Mouse (Mus musculus): ENCODE results near the gene Tef. TPM values are rescaled to one million over a fixed set of nuclear protein-coding genes. Genes with fewer than 3 reads are reported as not detected.

Gene Tef
- polyA plus RNA-seq, 1 experiment: 121 TPM

- H3K4me3 ChIP-seq (ENCODE audit: insufficient read depth, low read depth, low read length): peak overlapping the region; percentile 87
- peak overlapping the region; percentile 97 for H3K27ac ChIP-seq (ENCODE audit: insufficient read depth, low read depth, low read length)
- DNase-seq: peak; percentile 95
- TF ChIP-seq POLR2A (IDR thresholded peaks at IDR 0.05; ENCODE audit: low read depth, low read length) (peak; percentile 55), CTCF (conservative IDR thresholded peaks at IDR 0.05; ENCODE audit: insufficient read depth, insufficient read length, low read depth, low read length) (no peak)
- peaks cover 11% of the 10 kb centered on the region; the same call in 1 of the 2 replicates for H3K4me1 ChIP-seq (ENCODE audit: control insufficient read depth, insufficient read depth, low read length)
- H3K27me3 ChIP-seq (replicated peaks; ENCODE audit: control insufficient read depth, insufficient read depth, low read length): no peaks in the 10 kb centered on the region
- peaks cover 3% of the 10 kb centered on the region for H3K36me3 ChIP-seq (ENCODE audit: control insufficient read depth, insufficient read depth, low read length)
- WGBS: under 1% methylated on average over 28 of the region's 28 CpGs
Observed at GRCm38 (mm10) chr15:81856030-81856790, 54.0 kb downstream of the Tef start.

- WGBS: 0% methylated on average over 14 of the region's 14 CpGs
- DNase-seq: peak; percentile 33
- Histone ChIP-seq H3K36me3 (ENCODE audit: control insufficient read depth, insufficient read depth, low read length) (no peaks in the 10 kb centered on the region; the same call in 1 of the 2 replicates), H3K4me3 (ENCODE audit: insufficient read depth, low read depth, low read length) (peak overlapping the region; percentile 87), H3K27ac (ENCODE audit: insufficient read depth, low read depth, low read length) (peak overlapping the region; percentile 97), H3K4me1 (ENCODE audit: control insufficient read depth, insufficient read depth, low read length) (peaks cover 11% of the 10 kb centered on the region; the same call in 1 of the 2 replicates), H3K27me3 (replicated peaks; ENCODE audit: control insufficient read depth, insufficient read depth, low read length) (no peaks in the 10 kb centered on the region)
- TF ChIP-seq CTCF (conservative IDR thresholded peaks at IDR 0.05; ENCODE audit: insufficient read depth, insufficient read length, low read depth, low read length) (no peak), POLR2A (IDR thresholded peaks at IDR 0.05; ENCODE audit: low read depth, low read length) (no peak)
Observed at GRCm38 (mm10) chr15:81856938-81857723, 54.9 kb downstream of the Tef start.

DNA sequence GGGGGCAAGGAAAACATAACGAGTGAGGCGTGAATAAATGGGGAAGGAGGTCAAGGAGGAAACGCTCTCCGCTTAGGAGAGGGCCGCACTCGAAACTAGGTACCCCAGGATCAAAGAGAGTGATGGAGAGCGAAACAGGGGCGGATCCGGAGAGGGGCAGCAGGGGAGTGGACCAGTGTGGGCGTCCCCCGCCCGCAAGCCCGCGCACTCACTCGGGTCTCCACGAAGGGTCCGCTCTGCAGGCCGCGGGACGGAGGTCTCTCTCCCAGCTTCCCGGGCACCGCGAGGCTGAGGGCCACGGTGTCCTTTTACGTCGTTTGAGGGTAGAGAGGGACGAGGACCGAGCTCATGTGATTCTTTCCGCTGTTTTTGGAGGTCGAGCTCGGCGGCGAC lies 55.5 kb downstream of the Tef start:
- Histone ChIP-seq H3K27me3 (replicated peaks; ENCODE audit: control insufficient read depth, insufficient read depth, low read length) (no peaks in the 10 kb centered on the region), H3K4me1 (ENCODE audit: control insufficient read depth, insufficient read depth, low read length) (peaks cover 11% of the 10 kb centered on the region; the same call in 1 of the 2 replicates), H3K27ac (ENCODE audit: insufficient read depth, low read depth, low read length) (peak overlapping the region; percentile 97), H3K4me3 (ENCODE audit: insufficient read depth, low read depth, low read length) (peak overlapping the region; percentile 87), H3K36me3 (ENCODE audit: control insufficient read depth, insufficient read depth, low read length) (no peaks in the 10 kb centered on the region; the same call in 1 of the 2 replicates)
- no peak for TF ChIP-seq POLR2A (IDR thresholded peaks at IDR 0.05; ENCODE audit: low read depth, low read length)
- no peak for TF ChIP-seq CTCF (conservative IDR thresholded peaks at IDR 0.05; ENCODE audit: insufficient read depth, insufficient read length, low read depth, low read length)
- WGBS: under 1% methylated on average over 33 of the region's 33 CpGs
- DNase-seq: no peak

DNA sequence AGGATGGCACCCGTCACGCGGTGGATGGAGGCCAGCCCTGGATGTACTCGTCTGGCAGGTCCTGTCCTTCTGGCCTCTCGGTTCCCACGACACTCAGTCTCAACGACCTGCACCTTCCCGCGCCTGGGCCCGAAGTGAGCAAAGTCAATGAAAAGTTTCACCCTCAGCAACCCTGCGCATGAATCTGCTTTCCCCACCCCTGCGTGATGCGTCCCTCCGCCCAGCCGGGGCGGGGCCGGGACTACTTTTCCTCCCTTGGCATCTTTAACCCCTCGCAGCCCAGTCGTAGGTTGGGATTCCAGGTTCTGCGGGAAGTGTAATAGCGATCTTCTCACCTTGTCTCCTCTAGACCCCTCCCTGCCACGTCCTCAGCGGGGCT lies 55.9 kb downstream of the Tef start:
- TF ChIP-seq CTCF (conservative IDR thresholded peaks at IDR 0.05; ENCODE audit: insufficient read depth, insufficient read length, low read depth, low read length) (no peak), POLR2A (IDR thresholded peaks at IDR 0.05; ENCODE audit: low read depth, low read length) (peak; percentile 100)
- under 1% methylated on average over 23 of the region's 23 CpGs for WGBS
- peak overlapping the region; percentile 100 for H3K27ac ChIP-seq (ENCODE audit: insufficient read depth, low read depth, low read length)
- peak; percentile 97 for DNase-seq
- H3K36me3 ChIP-seq (ENCODE audit: control insufficient read depth, insufficient read depth, low read length): no peaks in the 10 kb centered on the region; the same call in 1 of the 2 replicates
- peak overlapping the region; percentile 87 for H3K4me3 ChIP-seq (ENCODE audit: insufficient read depth, low read depth, low read length)
- peaks cover 7% of the 10 kb centered on the region; the same call in 1 of the 2 replicates for H3K4me1 ChIP-seq (ENCODE audit: control insufficient read depth, insufficient read depth, low read length)
- H3K27me3 ChIP-seq (replicated peaks; ENCODE audit: control insufficient read depth, insufficient read depth, low read length): no peaks in the 10 kb centered on the region

- H3K4me3 ChIP-seq (ENCODE audit: insufficient read depth, low read depth, low read length): peak within 1 kb of the TSS; percentile 87
- no peaks in the 10 kb centered on the region; the same call in 1 of the 2 replicates for H3K36me3 ChIP-seq (ENCODE audit: control insufficient read depth, insufficient read depth, low read length)
- WGBS: under 1% methylated on average over 44 of the region's 44 CpGs
- peak; percentile 82 for DNase-seq
- peaks cover 4% of the 10 kb centered on the region; the same call in 1 of the 2 replicates for H3K4me1 ChIP-seq (ENCODE audit: control insufficient read depth, insufficient read depth, low read length)
- H3K27ac ChIP-seq (ENCODE audit: insufficient read depth, low read depth, low read length): peak within 1 kb of the TSS; percentile 100
- TF ChIP-seq POLR2A (IDR thresholded peaks at IDR 0.05; ENCODE audit: low read depth, low read length) (no peak), CTCF (conservative IDR thresholded peaks at IDR 0.05; ENCODE audit: insufficient read depth, insufficient read length, low read depth, low read length) (0 out of 2 replicates have a peak, but pooled peaks have one; percentile 7)
- H3K27me3 ChIP-seq (replicated peaks; ENCODE audit: control insufficient read depth, insufficient read depth, low read length): no peaks in the 10 kb centered on the region
Observed at GRCm38 (mm10) chr15:81858517-81859329, 56.5 kb downstream of the Tef start, which contains the start of gene Tob2. Tob2 (minus strand) TSS chr15:81858796.
